Mouse (Mus musculus): ENCODE results near the gene Klf7. TPM values are rescaled to one million over a fixed set of nuclear protein-coding genes. Genes with fewer than 3 reads are reported as not detected.

The Klf7 gene
- total and polyA plus RNA-seq, 3 experiments, result 10.3 to 18.9 (median 18.4) TPM

GRCm38 (mm10) chr1:64046802-64047156, 75.3 kb downstream of the Klf7 start:
- DNase-seq, result no peak

GRCm38 (mm10) chr1:64046087-64046801, 75.8 kb downstream of the Klf7 start:
- Histone ChIP-seq H3K36me3 (ENCODE audit: control insufficient read depth, insufficient read depth, low read length) (peaks cover 15% of the 10 kb centered on the region), H3K9ac (ENCODE audit: low read depth, low read length) (no peak overlapping the region; the same call in 1 of the 2 replicates), H3K27ac (no peak overlapping the region), H3K79me2 (replicated peaks; ENCODE audit: control insufficient read depth, insufficient read depth, low read length) (peaks cover 6% of the 10 kb centered on the region), H3K27me3 (ENCODE audit: control insufficient read depth, insufficient read depth, low read length) (no peaks in the 10 kb centered on the region), H3K4me3 (no peak overlapping the region), H3K4me1 (ENCODE audit: control insufficient read depth, insufficient read depth, low read length) (peaks cover 19% of the 10 kb centered on the region)
- DNase-seq, result no peak
- WGBS, result 81% methylated on average over 14 of the region's 14 CpGs
- intact Hi-C loops (cut with DNase I), result no loop called here
- TF ChIP-seq CTCF (IDR thresholded peaks at IDR 0.05) (no peak), EP300 (IDR thresholded peaks at IDR 0.05; ENCODE audit: insufficient read depth, low read depth, low read length) (no peak), POLR2A (IDR thresholded peaks at IDR 0.05; ENCODE audit: insufficient read depth, low read depth, low read length) (no peak)

More at GRCm38 (mm10) chr1:64046802-64047156, 75.3 kb downstream of the Klf7 start:
- no peak overlapping the region for H3K9ac ChIP-seq (ENCODE audit: low read depth, low read length)
- peaks cover 10% of the 10 kb centered on the region for H3K36me3 ChIP-seq (ENCODE audit: control insufficient read depth, insufficient read depth, low read length)
- intact Hi-C loops (cut with DNase I), result no loop called here
- peaks cover 23% of the 10 kb centered on the region for H3K4me1 ChIP-seq (ENCODE audit: control insufficient read depth, insufficient read depth, low read length)
- TF ChIP-seq CTCF (IDR thresholded peaks at IDR 0.05), result no peak
- no peak for TF ChIP-seq POLR2A (IDR thresholded peaks at IDR 0.05; ENCODE audit: insufficient read depth, low read depth, low read length)
- no peak for TF ChIP-seq EP300 (IDR thresholded peaks at IDR 0.05; ENCODE audit: insufficient read depth, low read depth, low read length)
- H3K27ac ChIP-seq, result no peak overlapping the region
- no peaks in the 10 kb centered on the region for H3K27me3 ChIP-seq (ENCODE audit: control insufficient read depth, insufficient read depth, low read length)
- peaks cover 8% of the 10 kb centered on the region for H3K79me2 ChIP-seq (replicated peaks; ENCODE audit: control insufficient read depth, insufficient read depth, low read length)
- H3K4me3 ChIP-seq, result no peak overlapping the region

DNA sequence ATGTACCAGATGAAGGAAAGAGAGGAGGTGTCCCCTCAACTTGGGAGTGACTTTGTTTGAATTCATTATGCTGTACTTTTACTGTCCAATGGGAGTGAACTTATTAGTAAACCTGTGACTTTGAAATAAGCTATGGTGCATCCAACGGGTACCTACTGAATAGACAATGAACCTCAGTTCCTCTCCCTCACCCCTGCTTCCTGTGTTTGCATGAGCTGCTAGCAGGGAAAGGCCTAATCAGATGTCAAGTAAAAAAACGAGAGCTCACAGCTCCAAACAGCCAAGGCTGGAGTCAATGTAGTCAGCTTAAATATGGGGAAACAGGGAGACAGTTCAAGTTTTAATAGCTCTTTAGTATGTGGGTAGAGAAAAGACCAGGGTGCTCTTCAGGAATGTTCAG, 77.5 kb downstream of the Klf7 start:
- H3K4me1 ChIP-seq (ENCODE audit: control insufficient read depth, insufficient read depth, low read length), result peaks cover 29% of the 10 kb centered on the region
- WGBS, result 29% methylated on average over 2 of the region's 2 CpGs
- intact Hi-C loops (cut with DNase I), result loop anchor here (5.0 kb wide), 1 partner anchor 92 kb away; no protein-coding TSS in a partner anchor
- no peak for DNase-seq
- H3K9ac ChIP-seq (ENCODE audit: low read depth, low read length), result no peak overlapping the region
- H3K27ac ChIP-seq, result peak overlapping the region; percentile 45
- no peak for TF ChIP-seq POLR2A (IDR thresholded peaks at IDR 0.05; ENCODE audit: insufficient read depth, low read depth, low read length)
- no peak for TF ChIP-seq EP300 (IDR thresholded peaks at IDR 0.05; ENCODE audit: insufficient read depth, low read depth, low read length)
- no peak for TF ChIP-seq CTCF (IDR thresholded peaks at IDR 0.05)
- no peak overlapping the region for H3K4me3 ChIP-seq
- H3K36me3 ChIP-seq (ENCODE audit: control insufficient read depth, insufficient read depth, low read length), result peaks cover 24% of the 10 kb centered on the region
- H3K27me3 ChIP-seq (ENCODE audit: control insufficient read depth, insufficient read depth, low read length), result no peaks in the 10 kb centered on the region
- H3K79me2 ChIP-seq (replicated peaks; ENCODE audit: control insufficient read depth, insufficient read depth, low read length), result peaks cover 6% of the 10 kb centered on the region

GRCm38 (mm10) chr1:64040831-64041383, 81.2 kb downstream of the Klf7 start:
- Histone ChIP-seq H3K9ac (ENCODE audit: low read depth, low read length) (no peak overlapping the region), H3K36me3 (ENCODE audit: control insufficient read depth, insufficient read depth, low read length) (peaks cover 44% of the 10 kb centered on the region), H3K27me3 (ENCODE audit: control insufficient read depth, insufficient read depth, low read length) (no peaks in the 10 kb centered on the region), H3K79me2 (replicated peaks; ENCODE audit: control insufficient read depth, insufficient read depth, low read length) (peaks cover 4% of the 10 kb centered on the region), H3K27ac (peak overlapping the region; percentile 80), H3K4me3 (0 out of 2 replicates have a peak overlapping the region, but pooled peaks have one; percentile 7), H3K4me1 (ENCODE audit: control insufficient read depth, insufficient read depth, low read length) (peaks cover 37% of the 10 kb centered on the region)
- WGBS, result 19% methylated on average over 5 of the region's 5 CpGs
- DNase-seq, result peak; percentile 56 to 75
- intact Hi-C loops (cut with DNase I), result loop anchor here (1.0 to 5.0 kb wide), 10 partner anchors 22 to 406 kb away; no protein-coding TSS in a partner anchor
- peak; percentile 59; the same call in 1 of the 2 replicates for TF ChIP-seq POLR2A (IDR thresholded peaks at IDR 0.05; ENCODE audit: insufficient read depth, low read depth, low read length)
- TF ChIP-seq CTCF (IDR thresholded peaks at IDR 0.05), result no peak
- peak; percentile 90 for TF ChIP-seq EP300 (IDR thresholded peaks at IDR 0.05; ENCODE audit: insufficient read depth, low read depth, low read length)

GRCm38 (mm10) chr1:64040061-64040686, 81.9 kb downstream of the Klf7 start:
- Histone ChIP-seq H3K4me1 (ENCODE audit: control insufficient read depth, insufficient read depth, low read length) (peaks cover 39% of the 10 kb centered on the region), H3K79me2 (replicated peaks; ENCODE audit: control insufficient read depth, insufficient read depth, low read length) (peaks cover 1% of the 10 kb centered on the region), H3K27me3 (ENCODE audit: control insufficient read depth, insufficient read depth, low read length) (no peaks in the 10 kb centered on the region), H3K4me3 (0 out of 2 replicates have a peak overlapping the region, but pooled peaks have one; percentile 7), H3K36me3 (ENCODE audit: control insufficient read depth, insufficient read depth, low read length) (peaks cover 47% of the 10 kb centered on the region), H3K27ac (peak overlapping the region; percentile 80), H3K9ac (ENCODE audit: low read depth, low read length) (no peak overlapping the region)
- WGBS, result 50% methylated on average over 10 of the region's 10 CpGs
- DNase-seq, result peak in 1 of 2 experiments; percentile 27
- intact Hi-C loops (cut with DNase I), result loop anchor here (2.0 to 5.0 kb wide), 3 partner anchors 88 to 407 kb away; no protein-coding TSS in a partner anchor
- TF ChIP-seq EP300 (IDR thresholded peaks at IDR 0.05; ENCODE audit: insufficient read depth, low read depth, low read length) (0 out of 2 replicates have a peak, but pooled peaks have one; percentile 17), POLR2A (IDR thresholded peaks at IDR 0.05; ENCODE audit: insufficient read depth, low read depth, low read length) (no peak)
